Mouse (Mus musculus) midbrain, postnatal 0 days (tissue): ENCODE measurements around the gene Cyp1a2. TPM values are rescaled to one million over a fixed set of nuclear protein-coding genes. Genes with fewer than 3 reads are reported as not detected.

ENCODE experiments used
- ATAC-seq: fragments of 200-750 bp; cut with Nextera tagmentation; 2 replicates; pipeline ENCODE4 v1.8.0; 2017; ENCODE audit warnings: moderate number of reproducible peaks, mild to moderate bottlenecking, moderate TSS enrichment, moderate library complexity; ENCODE audit not compliant: low FRiP score
- DNase-seq: peaks from one replicate; pipeline ENCODE4 v3.0.0-alpha.2; 2015; ENCODE audit warnings: low spot score
- H3K27ac ChIP-seq: fragments of 300-500 bp; sonication (generic); 2 replicates; pipeline ENCODE4 v1.5.1; 2014; ENCODE audit warnings: low read depth, mild to moderate bottlenecking, low read length, mixed read lengths
- H3K27me3 ChIP-seq: fragments of 300-500 bp; sonication (generic); 2 replicates; pipeline ENCODE4 v1.6.1; 2014; ENCODE audit warnings: low read length, control low read depth, mixed read lengths; ENCODE audit not compliant: insufficient read depth
- H3K36me3 ChIP-seq: fragments of 300-500 bp; sonication (generic); 2 replicates; pipeline ENCODE4 v1.6.1; 2014; ENCODE audit warnings: low read length, control low read depth, mixed read lengths; ENCODE audit not compliant: insufficient read depth
- H3K4me1 ChIP-seq: fragments of 300-500 bp; sonication (generic); 2 replicates; pipeline ENCODE4 v1.6.1; 2014; ENCODE audit warnings: mild to moderate bottlenecking, control low read depth, antibody characterized with exemption, low read length, mixed read lengths; ENCODE audit not compliant: insufficient read depth
- H3K4me2 ChIP-seq: fragments of 300-500 bp; sonication (generic); 2 replicates; pipeline ENCODE4 v1.6.1; 2014; ENCODE audit warnings: low read depth, mild to moderate bottlenecking, low read length, mixed read lengths; ENCODE audit not compliant: poor library complexity, severe bottlenecking
- H3K4me3 ChIP-seq: fragments of 300-500 bp; sonication (generic); 2 replicates; pipeline ENCODE4 v1.5.1; 2014; ENCODE audit warnings: low read depth, mild to moderate bottlenecking, low read length, moderate library complexity
- H3K9ac ChIP-seq: fragments of 300-500 bp; sonication (generic); replicated peaks from 2 replicates; pipeline ENCODE4 v1.6.1; 2014; ENCODE audit warnings: mild to moderate bottlenecking, low read length, moderate library complexity, mixed read lengths; ENCODE audit not compliant: poor library complexity, severe bottlenecking
- H3K9me3 ChIP-seq: fragments of 300-500 bp; sonication (generic); 2 replicates; pipeline ENCODE4 v1.6.1; 2016; ENCODE audit warnings: low read length, control low read depth
- CTCF ChIP-seq: IDR thresholded peaks from 2 replicates; pipeline ENCODE4 v1.5.1; 2016; ENCODE audit warnings: antibody characterized with exemption, mild to moderate bottlenecking
- WGBS: fragments of 180-500 bp; shearing (Covaris S2); extraction: QIAGEN DNeasy Blood & Tissue Kit; methylation state at CpG from one replicate; pipeline ENCODE4 v1.1.7; 2014; 5-methylcytosine and 5-hydroxymethylcytosine counted together
- polyA plus RNA-seq: library from polyadenylated mRNA; unstranded; fragments of >200 nt; fragmentation: Nextera tagmentation; extraction: Ambion mirVana; gene quantifications from 2 replicates; pipeline ENCODE4 v1.2.1, GENCODE M21; 2015
- total RNA-seq: library from RNA; depleted of rRNA; stranded (reverse); fragments of >200 nt; gene quantifications from 2 replicates; pipeline ENCODE4 v1.2.3, GENCODE M21; 2014

Gene Cyp1a2
- total and polyA plus RNA-seq, 2 experiments from 2014 or later = not detected

DNA sequence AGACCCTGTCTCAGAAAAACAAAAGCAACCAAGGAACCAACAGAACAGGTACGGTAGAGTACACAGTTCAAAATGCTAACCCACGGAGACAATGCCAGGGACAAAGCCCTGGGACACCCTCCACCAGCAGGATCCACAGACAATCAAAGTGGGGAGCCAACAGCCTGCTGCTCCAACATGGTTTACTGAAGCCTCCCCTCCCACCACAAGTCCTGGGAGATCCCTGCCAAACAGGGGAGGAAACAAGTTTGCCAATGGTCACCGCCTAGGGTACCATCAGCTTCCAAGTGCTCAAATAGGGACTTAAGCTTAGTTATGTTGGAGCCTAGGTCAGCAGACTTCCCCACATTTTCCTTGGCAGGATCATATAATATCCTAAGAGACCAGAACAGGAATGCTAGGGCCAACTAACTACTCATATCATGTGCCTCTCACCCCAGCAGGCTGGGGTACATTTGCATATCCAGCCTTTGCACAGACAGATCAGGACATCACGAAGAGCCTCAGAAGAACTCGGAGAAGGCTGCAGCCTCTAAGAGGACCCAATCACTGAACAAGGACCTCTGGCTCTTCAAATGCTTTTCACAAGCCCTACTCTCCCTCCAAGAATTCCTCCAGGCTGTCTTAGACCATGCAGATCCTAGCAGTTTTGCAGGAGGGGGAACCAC is 43.7 kb downstream of the Cyp1a2 start:
- no peak overlapping the region for H3K4me3 ChIP-seq
- 61% methylated on average over 5 of the region's 5 CpGs for WGBS
- peak overlapping the region; percentile 51; the same call in 1 of the 2 replicates for H3K27ac ChIP-seq
- ATAC-seq = no peak
- H3K4me2 ChIP-seq = peak overlapping the region; percentile 37
- H3K36me3 ChIP-seq = peaks cover 11% of the 10 kb centered on the region; the same call in 1 of the 2 replicates
- no peak for DNase-seq
- no peaks in the 10 kb centered on the region for H3K9me3 ChIP-seq
- no peaks in the 10 kb centered on the region for H3K27me3 ChIP-seq
- no peak for TF ChIP-seq CTCF
- H3K9ac ChIP-seq = peak overlapping the region; percentile 36; the same call in 1 of the 2 replicates
- H3K4me1 ChIP-seq = peaks cover 40% of the 10 kb centered on the region

DNA sequence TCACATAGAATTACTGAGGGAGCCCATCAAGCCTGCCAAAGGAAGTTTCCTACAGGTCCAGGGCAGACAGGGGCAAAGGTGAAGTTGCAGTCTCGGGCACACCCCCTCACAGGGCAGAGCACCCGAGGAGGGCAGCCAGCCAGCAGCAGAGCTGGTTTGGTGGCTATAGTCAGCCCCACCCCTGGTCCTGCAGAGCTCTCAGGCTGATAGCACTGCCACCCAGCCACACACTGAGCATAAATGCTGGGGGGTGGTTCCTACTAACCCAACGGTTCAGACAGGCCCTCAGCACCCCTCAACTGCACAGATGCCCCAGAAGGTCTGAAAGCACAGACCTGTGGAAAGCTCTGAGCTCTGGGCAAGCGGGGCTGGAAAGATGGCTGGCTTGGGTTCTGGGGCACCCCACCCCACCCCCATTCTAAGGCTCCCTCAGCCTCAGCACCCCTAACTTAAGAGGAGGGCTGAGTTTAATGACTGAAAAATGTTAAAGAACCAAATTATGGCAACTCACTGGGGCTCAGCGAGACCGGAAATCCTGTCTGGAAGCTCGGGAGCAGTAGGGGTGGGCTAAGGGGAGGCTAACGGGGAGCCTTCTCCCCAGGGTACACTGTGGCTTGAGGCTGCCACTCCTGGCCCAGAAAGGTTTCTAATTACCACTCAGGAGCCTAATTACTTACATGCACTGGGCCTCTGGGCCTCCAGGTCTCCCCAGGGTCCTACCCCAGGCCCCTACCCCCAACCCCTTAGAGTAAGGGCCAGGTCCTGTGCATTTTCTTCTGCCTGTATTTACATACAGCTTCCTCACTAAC is 44.6 kb downstream of the Cyp1a2 start:
- H3K9ac ChIP-seq = peak overlapping the region; percentile 19; the same call in 1 of the 2 replicates
- peak overlapping the region; percentile 19 for H3K4me2 ChIP-seq
- H3K4me1 ChIP-seq = peaks cover 35% of the 10 kb centered on the region
- peaks cover 13% of the 10 kb centered on the region for H3K36me3 ChIP-seq
- H3K27ac ChIP-seq = peak overlapping the region; percentile 34; the same call in 1 of the 2 replicates
- H3K27me3 ChIP-seq = no peaks in the 10 kb centered on the region
- DNase-seq = no peak
- H3K9me3 ChIP-seq = no peaks in the 10 kb centered on the region
- no peak for ATAC-seq
- WGBS = 40% methylated on average over 8 of the region's 8 CpGs
- TF ChIP-seq CTCF = no peak
- no peak overlapping the region for H3K4me3 ChIP-seq

DNA sequence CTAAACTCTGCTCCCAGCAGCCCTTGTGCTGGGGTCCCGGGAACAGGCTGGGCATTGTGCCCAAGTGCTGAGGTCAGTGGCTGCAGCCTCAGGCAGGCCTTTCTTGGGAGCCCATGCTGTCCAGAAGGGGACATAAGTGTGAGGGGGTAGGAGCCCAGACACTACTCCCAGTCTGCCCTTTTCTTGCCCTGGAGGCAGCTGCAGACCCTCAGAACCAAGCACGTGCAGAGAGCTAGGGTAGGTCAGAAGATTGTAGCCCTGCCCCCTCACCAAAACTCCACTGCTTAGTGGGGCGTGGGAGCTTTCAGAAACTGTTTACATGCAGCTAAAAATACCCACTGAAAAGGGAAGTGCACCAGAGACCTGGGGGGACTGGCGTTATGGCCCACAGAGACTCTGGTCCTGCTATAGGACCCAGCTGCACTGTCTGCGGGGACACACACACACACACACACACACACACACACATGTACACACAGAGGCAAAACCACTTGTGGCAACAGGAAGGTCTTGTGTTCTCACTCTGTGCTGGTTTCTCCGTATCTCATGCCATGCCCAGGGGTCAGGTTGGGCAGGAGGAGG is 45.7 kb downstream of the Cyp1a2 start:
- Histone ChIP-seq H3K9ac (no peak overlapping the region), H3K27me3 (no peaks in the 10 kb centered on the region), H3K36me3 (peaks cover 15% of the 10 kb centered on the region), H3K9me3 (no peaks in the 10 kb centered on the region), H3K4me1 (peaks cover 25% of the 10 kb centered on the region), H3K4me3 (no peak overlapping the region), H3K4me2 (no peak overlapping the region), H3K27ac (peak overlapping the region; percentile 34)
- DNase-seq (peak; percentile 57), ATAC-seq (no peak)
- no peak for TF ChIP-seq CTCF
- whole genome bisulfite sequencing = 55% methylated on average over 6 of the region's 6 CpGs

DNA sequence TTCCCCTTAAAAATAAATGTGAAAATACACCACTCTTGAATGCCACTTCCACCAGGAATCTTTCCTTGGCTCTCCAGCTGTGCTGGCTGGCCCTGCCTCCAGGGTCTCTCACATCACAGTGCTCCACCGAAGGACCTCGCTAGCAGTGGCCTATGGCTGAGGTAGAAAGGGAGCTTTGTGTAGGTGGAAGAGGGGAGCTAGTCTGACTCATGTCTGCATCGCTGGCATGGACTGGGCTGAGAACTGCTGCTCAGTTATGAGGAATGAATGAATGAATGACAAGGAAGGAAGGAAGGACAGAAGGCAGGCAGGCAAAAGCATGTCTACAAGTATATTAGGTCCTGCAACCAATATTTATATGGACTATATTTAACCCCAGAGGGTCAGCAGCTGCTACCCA is 46.2 kb downstream of the Cyp1a2 start:
- Histone ChIP-seq H3K9me3 (no peaks in the 10 kb centered on the region), H3K27ac (no peak overlapping the region), H3K4me1 (peaks cover 19% of the 10 kb centered on the region), H3K4me3 (no peak overlapping the region), H3K4me2 (no peak overlapping the region), H3K36me3 (peaks cover 16% of the 10 kb centered on the region), H3K27me3 (no peaks in the 10 kb centered on the region), H3K9ac (no peak overlapping the region)
- 73% methylated on average over 3 of the region's 3 CpGs for WGBS
- no peak for ATAC-seq
- TF ChIP-seq CTCF = no peak
- no peak for DNase-seq

DNA sequence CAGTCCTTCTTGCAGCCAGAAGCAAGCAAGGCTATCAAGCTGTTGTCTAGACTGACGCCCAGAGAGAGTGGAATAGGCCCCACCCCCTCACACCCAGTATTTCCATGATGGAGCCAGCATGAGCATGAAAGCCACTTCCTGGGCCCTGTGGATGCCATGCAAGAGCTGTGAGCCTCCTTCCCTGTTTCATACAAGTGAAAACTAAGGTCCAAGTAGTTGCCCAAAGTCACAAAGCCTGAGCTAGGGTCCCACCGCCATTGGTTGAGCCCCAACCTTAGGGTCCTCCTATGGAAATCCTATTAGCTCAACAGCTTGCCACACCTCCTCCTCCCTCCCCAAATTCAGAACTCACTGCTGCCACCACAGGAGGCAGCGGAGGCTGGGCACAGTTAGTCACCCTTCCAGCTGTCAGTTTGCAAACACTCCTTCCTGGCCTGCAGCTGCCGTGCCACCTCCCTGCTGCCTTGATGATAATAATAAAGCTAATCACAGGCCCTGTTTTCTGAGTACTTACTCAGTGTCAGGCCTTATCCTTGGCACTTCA is 50.0 kb downstream of the Cyp1a2 start:
- no peak overlapping the region for H3K27ac ChIP-seq
- H3K36me3 ChIP-seq = peaks cover 39% of the 10 kb centered on the region
- TF ChIP-seq CTCF = peak; percentile 46
- ATAC-seq (no peak), DNase-seq (peak; percentile 36)
- no peak overlapping the region for H3K4me2 ChIP-seq
- 27% methylated on average over 4 of the region's 4 CpGs for WGBS
- H3K9me3 ChIP-seq = no peaks in the 10 kb centered on the region
- no peak overlapping the region for H3K4me3 ChIP-seq
- no peaks in the 10 kb centered on the region for H3K27me3 ChIP-seq
- peaks cover under 1% of the 10 kb centered on the region; the same call in 1 of the 2 replicates for H3K4me1 ChIP-seq
- no peak overlapping the region for H3K9ac ChIP-seq
